In genomic region chr2:146265045-146265444, GRCm38 (mm10) we compare ENCODE assay signal across 18 mouse cellular contexts. TPM values are rescaled to one million over a fixed set of nuclear protein-coding genes. Genes with fewer than 3 reads are reported as not detected.
DNase-seq lines count a peak whose midpoint lies in the region; ATAC-seq lines count a peak whose summit lies in the region.
"Had no signal": no experiment of that assay in that cellular context is flagged by ENCODE, and none has a peak within 500 bp of the region (broad histone marks: within the 10 kb centered on the region; RNA-seq: fewer than 3 reads in every experiment).

No protein-coding gene starts in this region.

- H3K9ac ChIP-seq in heart, embryonic 12.5 days = no peak overlapping the region
- no peak overlapping the region for H3K9ac ChIP-seq in midbrain, embryonic 11.5 days (ENCODE audit: low read length)
- H3K9ac ChIP-seq in midbrain, embryonic 16.5 days (ENCODE audit: low read depth, low read length) = no peak overlapping the region
- H3K9ac ChIP-seq in neural tube, embryonic 15.5 days (replicated peaks) = no peak overlapping the region
- H3K9ac ChIP-seq: limb, embryonic 15.5 days; lung, embryonic 15.5 days; stomach, embryonic 15.5 days had no signal

- H3K4me1 ChIP-seq in heart, embryonic 12.5 days (replicated peaks) = 0 out of 2 replicates have a peak, but pooled peaks cover 10% of the 10 kb centered on the region
- peaks cover 20% of the 10 kb centered on the region for H3K4me1 ChIP-seq in midbrain, embryonic 11.5 days (ENCODE audit: control insufficient read depth, insufficient read depth, low read length)
- H3K4me1 ChIP-seq in midbrain, embryonic 16.5 days (ENCODE audit: control insufficient read depth, insufficient read depth, low read length) = peaks cover 14% of the 10 kb centered on the region
- H3K4me1 ChIP-seq in neural tube, embryonic 15.5 days = peaks cover 22% of the 10 kb centered on the region
- H3K4me1 ChIP-seq: lung, embryonic 15.5 days; stomach, embryonic 15.5 days had no signal

- peak; percentile 91 for DNase-seq in heart, adult 11 months
- DNase-seq in midbrain, embryonic 11.5 days (ENCODE audit: low spot score, missing footprints) = peak; percentile 10
- DNase-seq in natural killer cell, adult 2 months (ENCODE audit: low spot score in 2 of 2) = peak; percentile 39 to 56
- no peak for DNase-seq in left cerebral cortex, adult 8-10 months (ENCODE audit: low spot score in 2 of 2)
- DNase-seq: cerebellum, adult 2 months; gastrocnemius, postnatal 10 days; kidney, adult 18-20 months; thymus, postnatal 4 days had no signal

- 56% methylated on average over 4 of the region's 4 CpGs for WGBS in heart, embryonic 12.5 days
- 90% methylated on average over 4 of the region's 4 CpGs for WGBS in midbrain, embryonic 11.5 days
- 79% methylated on average over 4 of the region's 4 CpGs for WGBS in midbrain, embryonic 16.5 days
- WGBS in neural tube, embryonic 15.5 days = 66% methylated on average over 4 of the region's 4 CpGs

- no peaks in the 10 kb centered on the region for H3K9me3 ChIP-seq in heart, embryonic 12.5 days (replicated peaks)
- H3K9me3 ChIP-seq in midbrain, embryonic 11.5 days (ENCODE audit: control insufficient read depth, low read length) = no peaks in the 10 kb centered on the region
- no peaks in the 10 kb centered on the region for H3K9me3 ChIP-seq in midbrain, embryonic 16.5 days (replicated peaks; ENCODE audit: control insufficient read depth, low read length, poor library complexity, severe bottlenecking)
- H3K9me3 ChIP-seq in neural tube, embryonic 15.5 days (replicated peaks) = no peaks in the 10 kb centered on the region
- H3K9me3 ChIP-seq: embryonic facial prominence, embryonic 10.5 days; hindbrain, embryonic 10.5 days; limb, embryonic 15.5 days; lung, embryonic 15.5 days; stomach, embryonic 15.5 days had no signal

- no peak overlapping the region for H3K27ac ChIP-seq in heart, embryonic 12.5 days (ENCODE audit: poor library complexity, severe bottlenecking)
- H3K27ac ChIP-seq in midbrain, embryonic 11.5 days (ENCODE audit: low read depth, low read length) = no peak overlapping the region
- H3K27ac ChIP-seq in midbrain, embryonic 16.5 days (ENCODE audit: low read length) = no peak overlapping the region
- H3K27ac ChIP-seq in neural tube, embryonic 15.5 days (replicated peaks) = no peak overlapping the region
- H3K27ac ChIP-seq: embryonic facial prominence, embryonic 10.5 days; hindbrain, embryonic 10.5 days; limb, embryonic 15.5 days; lung, embryonic 15.5 days; stomach, embryonic 15.5 days had no signal

- H3K4me3 ChIP-seq in heart, embryonic 12.5 days = no peak overlapping the region
- H3K4me3 ChIP-seq in midbrain, embryonic 11.5 days (ENCODE audit: low read depth, low read length) = no peak overlapping the region
- no peak overlapping the region for H3K4me3 ChIP-seq in midbrain, embryonic 16.5 days (ENCODE audit: low read depth, low read length)
- no peak overlapping the region for H3K4me3 ChIP-seq in neural tube, embryonic 15.5 days (replicated peaks)
- H3K4me3 ChIP-seq: embryonic facial prominence, embryonic 10.5 days; hindbrain, embryonic 10.5 days; limb, embryonic 15.5 days; lung, embryonic 15.5 days; myocyte; stomach, embryonic 15.5 days had no signal

- H3K4me2 ChIP-seq in heart, embryonic 12.5 days = no peak overlapping the region
- H3K4me2 ChIP-seq in midbrain, embryonic 11.5 days = no peak overlapping the region
- H3K4me2 ChIP-seq in midbrain, embryonic 16.5 days (ENCODE audit: low read length) = no peak overlapping the region
- no peak overlapping the region for H3K4me2 ChIP-seq in neural tube, embryonic 15.5 days
- H3K4me2 ChIP-seq: limb, embryonic 15.5 days; lung, embryonic 15.5 days; stomach, embryonic 15.5 days had no signal

- no peak for ATAC-seq in heart, embryonic 12.5 days (ENCODE audit: insufficient number of reproducible peaks, low FRiP score)
- no peak for ATAC-seq in midbrain, embryonic 11.5 days (ENCODE audit: low FRiP score)
- no peak for ATAC-seq in midbrain, embryonic 16.5 days
- peak; percentile 43 for ATAC-seq in granulocyte monocyte progenitor cell, adult 5-6 weeks (replicated peaks; ENCODE audit: poor library complexity, severe bottlenecking)
- ATAC-seq in neural tube, embryonic 15.5 days (ENCODE audit: low FRiP score) = no peak

- peaks cover 4% of the 10 kb centered on the region; the same call in 1 of the 2 replicates for H3K36me3 ChIP-seq in heart, embryonic 12.5 days
- H3K36me3 ChIP-seq in midbrain, embryonic 11.5 days (ENCODE audit: control insufficient read depth, insufficient read depth, low read length) = no peaks in the 10 kb centered on the region
- H3K36me3 ChIP-seq in midbrain, embryonic 16.5 days (ENCODE audit: control insufficient read depth, insufficient read depth, low read length) = no peaks in the 10 kb centered on the region
- H3K36me3 ChIP-seq in neural tube, embryonic 15.5 days = no peaks in the 10 kb centered on the region
- H3K36me3 ChIP-seq: embryonic facial prominence, embryonic 10.5 days; hindbrain, embryonic 10.5 days; limb, embryonic 15.5 days; lung, embryonic 15.5 days; stomach, embryonic 15.5 days had no signal

- no peaks in the 10 kb centered on the region for H3K27me3 ChIP-seq in heart, embryonic 12.5 days (replicated peaks)
- H3K27me3 ChIP-seq in midbrain, embryonic 11.5 days (ENCODE audit: control insufficient read depth, insufficient read depth, low read length) = peaks cover 14% of the 10 kb centered on the region; the same call in 1 of the 2 replicates
- no peaks in the 10 kb centered on the region for H3K27me3 ChIP-seq in midbrain, embryonic 16.5 days (ENCODE audit: control insufficient read depth, insufficient read depth, low read depth, low read length)
- peaks cover 7% of the 10 kb centered on the region; the same call in 1 of the 2 replicates for H3K27me3 ChIP-seq in neural tube, embryonic 15.5 days (replicated peaks)
- H3K27me3 ChIP-seq: limb, embryonic 15.5 days; lung, embryonic 15.5 days; stomach, embryonic 15.5 days had no signal

RNA-seq across cellular contexts. Expression of gene Insm1, which starts 43.3 kb away (rescaled TPM):
- polyA plus RNA-seq in heart, embryonic 12.5 days (2016; fragmentation: Nextera tagmentation; extraction: Ambion mirVana) = not detected in 2 replicates
- polyA plus RNA-seq in midbrain, embryonic 11.5 days (2014; fragmentation: Nextera tagmentation; extraction: Ambion mirVana) = 11.7 and 12.5 TPM in 2 replicates
- polyA plus RNA-seq in midbrain, embryonic 16.5 days (2015; fragmentation: Nextera tagmentation; extraction: Ambion mirVana) = 2.7 TPM in 2 replicates
- not detected in 2 replicates for total RNA-seq in granulocyte monocyte progenitor cell, adult 5-6 weeks (2014; fragmentation: Nextera tagmentation)
- total RNA-seq in granulocyte monocyte progenitor cell, adult 5-6 weeks (2017) = not detected in 2 replicates
- polyA plus RNA-seq in neural tube, embryonic 15.5 days (2015; fragmentation: Nextera tagmentation; extraction: Ambion mirVana) = 0.93 and 1.2 TPM in 2 replicates
- total RNA-seq in left cerebral cortex, adult 8-10 months (2022) = 1 to 10 TPM; 4.7 to 5.9 (median 5.8) TPM
- total RNA-seq: gastrocnemius, postnatal 10 days had no signal
- polyA plus RNA-seq: myocyte had no signal

Comparison
In these comparisons a context has a peak if more than half of its experiments do, and no peak if none do; other contexts are left out.
1. DNase-seq: peak in heart, adult 11 months (single experiment), midbrain, embryonic 11.5 days (single experiment) and natural killer cell, adult 2 months (2 of 2); none in left cerebral cortex, adult 8-10 months (0 of 2).